Mouse (Mus musculus) mesoderm, embryonic 11.5 days (tissue): ENCODE results near the gene Spin2g.
"Not testable (repeated sequence)": the region's sequence is repeated elsewhere in the genome, so short reads cannot be mapped to it uniquely, and the experiment has no call there.

ENCODE experiments used
- DNase-seq: peaks from one replicate; pipeline ENCODE4 v3.0.0-alpha.2; 2012; ENCODE audit warnings: low read depth, low spot score

The Spin2g gene

DNA sequence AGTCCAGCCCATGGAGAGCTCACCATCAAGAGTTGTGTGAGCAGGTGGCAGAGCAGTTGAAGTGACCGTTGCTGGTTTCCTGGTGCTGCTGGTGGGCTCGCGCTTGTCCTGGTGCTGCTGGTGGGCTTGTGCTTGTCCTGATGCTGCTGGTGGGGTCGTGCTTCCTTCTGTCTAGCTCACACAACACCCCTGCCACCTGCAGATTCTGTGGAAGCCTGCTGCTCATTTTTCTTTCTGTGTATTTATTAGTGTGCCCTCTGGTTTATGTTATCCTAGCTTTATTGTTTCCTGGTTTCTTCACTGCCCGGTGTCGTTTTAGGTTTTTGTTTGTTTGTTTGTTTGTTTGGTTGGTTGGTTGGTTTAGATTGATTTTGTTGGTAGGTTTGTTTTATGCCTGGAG lies at the start of gene Spin2g:
Gene Spin2g, minus strand, starts transcription at position 101 of the 400 bp plus-strand sequence.
- DNase-seq: not testable (repeated sequence)
